Mouse (Mus musculus) ES-E14 (cell line): ENCODE data around the gene Ddx58. TPM values are rescaled to one million over a fixed set of nuclear protein-coding genes. Genes with fewer than 3 reads are reported as not detected.

Experiments
- DNase-seq: peaks from one replicate; pipeline ENCODE4 v3.0.0-alpha.2; 2013; ENCODE audit warnings: low read depth, low spot score
- H3K27ac ChIP-seq: 2 replicates; pipeline ENCODE4 v1.5.1; 2012; ENCODE audit warnings: low read depth, mild to moderate bottlenecking, low read length, moderate library complexity, mixed read lengths; ENCODE audit not compliant: poor library complexity, insufficient read depth, severe bottlenecking
- H3K36me3 ChIP-seq: 2 replicates; pipeline ENCODE4 v1.6.1; 2012; ENCODE audit warnings: mild to moderate bottlenecking, low read length, moderate library complexity, mixed read lengths; ENCODE audit not compliant: control insufficient read depth, poor library complexity, insufficient read depth, severe bottlenecking
- H3K4me1 ChIP-seq, 2 experiments: fragments of 150-350 bp in 1 of 2; sonication (generic) in 1 of 2; 2 replicates each; pipeline ENCODE4 v1.6.1; 2012; ENCODE audit warnings: low read length in 2 of 2, mild to moderate bottlenecking in 1 of 2, mixed read lengths in 1 of 2; ENCODE audit not compliant: control insufficient read depth in 2 of 2, insufficient read depth in 2 of 2, poor library complexity in 1 of 2
- H3K4me3 ChIP-seq, 2 experiments: fragments of 150-350 bp in 1 of 2; sonication (generic) in 1 of 2; 2 replicates each; pipeline ENCODE4 v1.5.1; 2012; ENCODE audit warnings: low read length in 2 of 2, low read depth in 1 of 2, mild to moderate bottlenecking in 1 of 2, mixed read lengths in 1 of 2; ENCODE audit not compliant: insufficient read depth in 1 of 2, poor library complexity in 1 of 2, severe bottlenecking in 1 of 2
- H3K9ac ChIP-seq: 2 replicates; pipeline ENCODE4 v1.6.1; 2012; ENCODE audit warnings: low read depth, mild to moderate bottlenecking, low read length, mixed read lengths; ENCODE audit not compliant: poor library complexity, insufficient read depth, severe bottlenecking
- H3K9me3 ChIP-seq: fragments of 150-350 bp; sonication (generic); 2 replicates; pipeline ENCODE4 v1.6.1; 2012; ENCODE audit warnings: low read depth, mild to moderate bottlenecking, low read length; ENCODE audit not compliant: control insufficient read depth, insufficient read depth
- CHD2 ChIP-seq: IDR thresholded peaks from 2 replicates; pipeline ENCODE4 v1.6.1; 2014; ENCODE audit warnings: mild to moderate bottlenecking, low read depth, low read length, inconsistent platforms
- HCFC1 ChIP-seq: IDR thresholded peaks from 2 replicates; pipeline ENCODE4 v1.6.1; 2012; ENCODE audit warnings: low read length, inconsistent platforms, borderline replicate concordance; ENCODE audit not compliant: insufficient read depth
- MAFK ChIP-seq: IDR thresholded peaks from 2 replicates; pipeline ENCODE4 v1.6.1; 2014; ENCODE audit warnings: mild to moderate bottlenecking, low read depth, low read length, inconsistent platforms; ENCODE audit not compliant: insufficient read depth
- ZC3H11A ChIP-seq: IDR thresholded peaks from 2 replicates; pipeline ENCODE4 v1.6.1; 2012; ENCODE audit warnings: low read depth, mild to moderate bottlenecking, inconsistent platforms, low read length, borderline replicate concordance
- ZNF384 ChIP-seq: IDR thresholded peaks from 2 replicates; pipeline ENCODE4 v1.6.1; 2012; ENCODE audit warnings: low read depth, low read length, inconsistent platforms
- in situ Hi-C, 2 experiments: fragments of 600-800 bp; cut with MboI; formaldehyde crosslinking; loops; one replicate each; pipeline ENCODE4 v1.15.1; 2025; ENCODE audit warnings: low sequenced_read_pairs in 2 of 2, inconsistent platforms in 1 of 2; ENCODE audit not compliant: unreplicated experiment in 2 of 2
- total RNA-seq: library from RNA; depleted of rRNA; stranded (reverse); fragments of 300-350 nt; gene quantifications from 2 replicates; pipeline ENCODE4 v1.2.3, GENCODE M21; 2012

Gene Ddx58
- total RNA-seq, 1 experiment: 19.0 TPM

GRCm38 (mm10) chr4:40158224-40158540 lies 81.4 kb downstream of the Ddx58 start:
- Histone ChIP-seq H3K4me3 (no peak overlapping the region), H3K4me1 (peaks cover 0 to 5% of the 10 kb centered on the region in 2 experiments; a peak in 1 of 4 replicates), H3K9me3 (no peaks in the 10 kb centered on the region), H3K27ac (no peak overlapping the region), H3K36me3 (0 out of 2 replicates have a peak, but pooled peaks cover 3% of the 10 kb centered on the region), H3K9ac (no peak overlapping the region)
- no peak for DNase-seq
- TF ChIP-seq HCFC1 (no peak), MAFK (no peak), ZNF384 (no peak), ZC3H11A (no peak), CHD2 (no peak)
- in situ Hi-C loops: no loop called here

DNA sequence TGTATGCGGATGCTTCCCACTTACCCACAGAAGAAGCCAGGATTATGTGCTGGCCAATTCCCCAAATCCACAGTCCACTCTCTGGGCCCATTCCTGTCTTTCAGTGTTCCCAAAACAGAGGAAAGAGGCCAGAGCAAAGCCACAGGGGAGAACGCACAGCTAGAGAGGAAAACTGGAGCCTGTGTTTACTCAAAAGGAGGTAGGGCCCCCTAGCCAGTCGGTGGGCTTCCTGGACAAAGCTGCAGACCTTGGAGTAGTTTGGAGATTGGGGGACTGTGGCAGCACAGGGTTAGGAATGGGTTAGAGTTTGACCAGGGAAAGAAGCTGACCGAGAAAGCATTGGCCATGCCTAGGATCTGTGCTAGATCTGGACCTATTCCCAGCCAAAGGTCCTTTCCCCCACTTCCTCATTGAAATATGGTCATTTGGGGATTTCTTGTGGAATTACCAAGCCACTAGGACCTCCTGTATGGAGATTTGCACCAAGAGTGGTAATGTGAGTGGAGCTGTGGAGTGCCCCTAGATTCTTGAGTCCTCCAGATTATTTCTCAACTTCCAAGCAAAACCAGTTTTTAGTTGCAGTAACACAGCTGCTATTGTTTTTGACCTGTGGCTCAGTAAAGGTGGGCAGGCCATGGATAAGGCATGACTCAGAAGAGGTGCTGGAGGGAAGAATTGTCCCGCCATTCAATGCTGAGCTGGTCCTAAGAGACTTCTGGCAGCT lies 82.0 kb downstream of the Ddx58 start:
- no peak overlapping the region for H3K27ac ChIP-seq
- H3K4me3 ChIP-seq: no peak overlapping the region
- no peak overlapping the region for H3K9ac ChIP-seq
- peaks cover 0 to 5% of the 10 kb centered on the region in 2 experiments; a peak in 1 of 4 replicates for H3K4me1 ChIP-seq
- in situ Hi-C loops: no loop called here
- H3K9me3 ChIP-seq: no peaks in the 10 kb centered on the region
- H3K36me3 ChIP-seq: 0 out of 2 replicates have a peak, but pooled peaks cover 3% of the 10 kb centered on the region
- no peak for DNase-seq
- no peak for TF ChIP-seq CHD2
- no peak for TF ChIP-seq MAFK
- TF ChIP-seq ZC3H11A: no peak
- no peak for TF ChIP-seq HCFC1
- no peak for TF ChIP-seq ZNF384

DNA sequence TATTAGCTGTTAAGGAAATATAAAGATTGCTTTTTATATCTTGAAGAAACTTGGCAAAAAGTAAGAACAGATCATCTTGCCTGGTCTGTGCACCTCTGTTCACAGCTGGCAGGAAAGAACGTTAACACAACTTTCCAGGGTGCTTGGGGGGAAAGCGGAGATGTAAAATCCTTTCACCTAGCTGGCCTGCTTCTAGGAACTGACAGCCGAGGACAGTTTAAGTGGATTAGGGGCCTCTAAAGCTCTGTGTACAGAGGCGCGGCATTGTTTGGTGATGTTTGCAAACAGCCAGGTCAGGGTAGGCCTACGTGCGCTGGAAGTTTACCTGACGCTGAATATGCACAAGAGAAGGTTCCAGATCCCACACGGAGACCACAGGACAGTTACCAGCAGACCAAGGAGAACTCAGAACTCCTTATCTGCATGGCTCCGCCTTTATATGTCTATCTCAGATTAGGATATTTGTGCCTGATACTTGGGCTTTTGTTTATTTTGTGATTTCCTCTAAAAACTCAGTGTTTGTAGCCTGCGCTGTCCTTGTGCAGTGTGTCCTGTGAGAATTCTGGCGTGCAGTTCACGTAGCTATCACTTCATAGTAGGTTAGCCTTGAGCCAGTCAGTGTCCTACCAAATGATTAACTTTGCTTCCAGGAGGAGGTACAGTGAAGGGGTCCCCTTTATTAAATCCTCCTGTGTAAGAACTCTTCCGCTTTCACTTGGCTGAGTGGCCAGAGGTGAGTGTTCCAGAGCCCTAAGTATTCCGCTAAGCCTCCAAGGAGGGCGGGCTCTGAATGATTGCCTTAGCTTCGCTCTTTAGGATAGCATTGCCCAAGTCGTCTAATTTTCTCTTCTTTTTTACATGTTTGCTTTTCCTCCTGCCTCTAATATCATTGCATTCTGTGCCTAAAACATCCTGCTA lies 82.8 kb downstream of the Ddx58 start:
- Histone ChIP-seq H3K36me3 (0 out of 2 replicates have a peak, but pooled peaks cover 3% of the 10 kb centered on the region), H3K4me1 (peaks cover 0 to 5% of the 10 kb centered on the region in 2 experiments; a peak in 1 of 4 replicates), H3K9me3 (no peaks in the 10 kb centered on the region), H3K9ac (no peak overlapping the region), H3K27ac (no peak overlapping the region), H3K4me3 (peak overlapping the region; percentile 9 to 38; a peak in 3 of 4 replicates)
- in situ Hi-C loops: no loop called here
- no peak for TF ChIP-seq ZC3H11A
- no peak for TF ChIP-seq HCFC1
- no peak for TF ChIP-seq ZNF384
- no peak for TF ChIP-seq MAFK
- no peak for TF ChIP-seq CHD2
- DNase-seq: no peak

- no peaks in the 10 kb centered on the region for H3K9me3 ChIP-seq
- no peak overlapping the region for H3K4me3 ChIP-seq
- peaks cover 0 to 5% of the 10 kb centered on the region in 2 experiments; a peak in 1 of 4 replicates for H3K4me1 ChIP-seq
- 0 out of 2 replicates have a peak, but pooled peaks cover 3% of the 10 kb centered on the region for H3K36me3 ChIP-seq
- no peak overlapping the region for H3K9ac ChIP-seq
- no peak overlapping the region for H3K27ac ChIP-seq
- no peak for DNase-seq
- TF ChIP-seq HCFC1: no peak
- in situ Hi-C loops: no loop called here
Measured at GRCm38 (mm10) chr4:40156153-40156552, 83.5 kb downstream of the Ddx58 start.
